Mouse (Mus musculus) right cerebral cortex, adult 18-20 months (tissue): ENCODE measurements around the gene Plod3.
A peak's percentile ranks its signal among the peaks of the same experiment; 100 is the strongest.
"Not testable (repeated sequence)": the region's sequence is repeated elsewhere in the genome, so short reads cannot be mapped to it uniquely, and the experiment has no call there.

ENCODE experiments used
- DNase-seq: peaks from one replicate; pipeline ENCODE4 v3.0.0; 2022; ENCODE audit warnings: mixed read lengths

Plod3 gene

GRCm38 (mm10) chr5:136986695-136987137, at the start of gene Plod3:
Gene Plod3 (plus strand): TSS chr5:136987019.
- peak; percentile 98 for DNase-seq

GRCm38 (mm10) chr5:136937621-136938020, 49.2 kb upstream of the Plod3 start:
- DNase-seq: no peak

DNA sequence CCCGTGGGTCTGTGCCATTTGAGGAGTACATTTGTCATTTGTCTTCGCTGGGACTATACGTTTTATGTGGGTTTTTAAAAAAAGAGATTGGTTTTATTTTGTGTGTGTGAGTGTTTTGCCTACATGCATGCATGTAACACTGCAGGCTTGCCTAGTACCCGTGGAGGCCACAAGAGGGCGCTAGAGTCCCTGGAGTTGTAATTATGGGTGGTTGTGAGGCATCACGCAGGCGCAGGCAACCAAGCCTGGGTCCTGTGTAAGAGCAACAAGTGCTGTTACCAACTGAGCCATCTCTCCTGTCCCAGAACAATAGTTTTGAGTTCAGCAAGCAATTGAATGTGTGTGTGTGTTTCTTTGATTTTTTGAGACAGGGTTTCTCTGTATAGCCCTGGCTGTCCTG, 47.5 kb upstream of the Plod3 start:
- DNase-seq: no peak

DNA sequence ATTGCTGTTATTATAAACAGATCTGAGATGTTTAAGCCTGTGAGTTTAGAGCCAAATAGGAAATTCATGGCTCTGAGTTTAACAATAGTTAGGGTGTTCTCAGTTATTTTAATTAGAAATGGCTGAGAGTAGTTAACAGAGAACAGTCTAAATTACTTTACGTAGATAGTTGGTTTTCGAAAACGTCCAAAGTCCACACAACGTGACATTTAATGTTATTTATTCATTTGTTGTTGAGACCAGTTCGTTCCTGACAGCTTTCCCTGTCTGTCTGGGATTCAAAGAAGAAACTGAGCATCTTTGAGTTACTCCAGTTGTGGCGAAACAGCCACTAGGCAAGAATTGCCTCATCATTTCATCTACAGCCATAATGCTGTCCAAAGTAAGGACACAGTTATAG, 46.8 kb upstream of the Plod3 start:
- DNase-seq: not testable (repeated sequence)

DNA sequence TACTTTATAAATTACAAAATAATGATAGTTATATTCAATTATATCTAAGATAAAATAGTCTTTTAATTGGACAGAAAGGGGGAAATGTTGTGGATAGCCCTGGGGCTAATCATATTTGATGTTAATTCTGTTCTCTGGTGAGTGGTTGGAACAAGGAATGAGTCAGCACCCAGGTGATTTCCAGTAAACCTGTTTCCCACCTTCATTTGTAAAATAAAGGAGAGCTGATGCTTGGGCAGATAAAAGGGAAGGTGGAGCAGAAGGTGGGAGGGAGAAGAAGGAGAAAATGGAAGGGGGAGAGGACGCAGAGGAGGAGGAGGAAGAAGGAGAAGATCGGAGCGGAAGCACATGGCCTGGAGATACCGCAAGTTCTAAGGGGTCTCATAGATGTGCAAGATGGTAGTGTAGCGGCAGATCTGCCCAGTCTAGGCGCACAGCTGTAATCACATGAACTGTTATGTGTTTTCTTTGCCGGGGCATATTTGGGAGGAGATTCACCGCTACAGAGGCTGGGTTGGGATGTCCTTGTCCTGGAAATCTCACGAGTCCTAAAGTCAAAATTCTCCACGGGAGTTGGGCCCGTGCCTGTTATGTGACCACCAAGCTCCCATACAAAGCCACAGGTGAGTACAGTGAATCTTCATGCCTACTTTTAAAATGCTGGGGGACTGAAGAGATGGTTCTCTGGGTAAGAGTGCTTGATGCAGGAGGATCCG, 45.8 kb upstream of the Plod3 start:
- DNase-seq: no peak

GRCm38 (mm10) chr5:136942781-136943180, 44.0 kb upstream of the Plod3 start:
- DNase-seq: no peak

DNA sequence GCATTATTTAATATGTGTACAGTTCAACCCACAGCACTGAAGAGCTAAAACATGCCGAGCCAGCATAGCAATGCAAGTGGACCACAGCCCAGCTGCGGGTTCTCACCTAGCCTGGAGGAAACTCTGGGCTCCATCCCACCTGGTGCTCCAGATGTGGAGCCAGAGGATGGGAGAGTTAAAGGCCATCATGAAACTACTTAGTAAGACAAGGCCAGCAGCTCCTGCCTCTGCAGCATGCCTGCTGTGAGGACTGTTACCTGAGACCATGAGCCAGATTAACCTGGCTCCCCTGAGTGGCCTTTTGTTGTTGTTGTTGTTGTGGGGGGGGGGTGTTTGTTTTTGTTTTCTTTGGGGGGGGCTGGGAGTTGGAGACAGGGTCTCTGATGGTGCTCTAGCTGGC, 43.4 kb upstream of the Plod3 start:
- no peak for DNase-seq

- DNase-seq: no peak
These were observed 41.7 kb upstream of the Plod3 start for GRCm38 (mm10) chr5:136945084-136945483.

DNA sequence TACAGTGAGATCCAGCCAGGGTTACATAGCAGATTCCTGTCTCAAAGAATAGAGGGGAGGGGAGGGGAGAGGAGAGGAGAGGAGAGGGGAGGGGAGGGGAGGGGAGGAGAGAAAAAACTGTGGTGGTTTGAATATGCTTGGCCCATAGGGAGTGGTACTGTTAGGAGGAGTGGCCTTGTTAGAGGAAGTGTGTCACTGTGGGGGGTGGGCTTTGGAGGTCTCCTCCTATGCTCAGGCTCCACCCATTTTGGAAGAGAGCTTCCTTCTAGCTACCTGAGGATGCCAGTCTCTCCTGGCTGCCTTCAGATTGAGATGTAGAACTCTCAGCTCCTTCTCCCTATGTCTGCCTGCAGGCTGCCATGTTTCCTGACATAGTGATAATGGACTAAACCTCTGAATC, 38.9 kb upstream of the Plod3 start:
- DNase-seq: no peak

DNA sequence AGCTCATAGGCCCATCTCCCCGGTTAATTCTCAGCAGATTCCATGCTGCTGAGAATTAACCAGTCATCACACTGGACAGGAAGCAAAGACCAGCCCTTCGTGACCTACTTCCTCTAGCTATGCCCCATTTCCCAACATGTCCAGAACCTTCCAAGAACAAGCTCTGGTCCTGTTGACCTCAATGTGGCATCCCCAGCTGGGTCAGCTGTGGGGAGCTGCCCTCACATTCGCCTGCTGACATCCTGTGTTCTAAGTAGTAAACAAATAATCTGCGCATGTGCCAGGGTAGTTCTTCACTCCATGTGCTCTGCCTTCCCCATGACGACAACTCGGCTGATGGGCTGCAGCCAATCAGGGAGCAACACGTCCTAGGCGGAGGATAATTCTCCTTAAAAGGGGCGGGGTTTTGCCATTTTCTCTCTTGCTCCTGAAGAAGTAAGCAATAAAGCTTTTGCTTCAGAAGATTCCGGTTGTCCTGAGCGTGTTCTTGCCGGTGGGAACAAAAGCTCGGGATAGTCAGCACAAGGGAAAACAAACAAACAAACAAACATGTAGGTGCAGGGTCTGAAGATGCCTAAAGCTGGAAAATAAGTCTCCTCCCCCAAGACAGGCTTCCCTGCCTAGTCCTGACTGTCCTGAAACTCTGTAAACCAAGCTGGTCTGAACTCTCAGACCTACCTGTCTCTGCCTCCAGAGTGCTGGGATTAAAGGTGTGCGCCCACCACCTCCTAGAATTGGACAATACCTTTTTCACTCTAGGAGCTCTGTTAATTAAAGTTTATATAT, 37.1 kb upstream of the Plod3 start:
- DNase-seq: not testable (repeated sequence)

GRCm38 (mm10) chr5:136950521-136950920, 36.3 kb upstream of the Plod3 start:
- DNase-seq: no peak

DNA sequence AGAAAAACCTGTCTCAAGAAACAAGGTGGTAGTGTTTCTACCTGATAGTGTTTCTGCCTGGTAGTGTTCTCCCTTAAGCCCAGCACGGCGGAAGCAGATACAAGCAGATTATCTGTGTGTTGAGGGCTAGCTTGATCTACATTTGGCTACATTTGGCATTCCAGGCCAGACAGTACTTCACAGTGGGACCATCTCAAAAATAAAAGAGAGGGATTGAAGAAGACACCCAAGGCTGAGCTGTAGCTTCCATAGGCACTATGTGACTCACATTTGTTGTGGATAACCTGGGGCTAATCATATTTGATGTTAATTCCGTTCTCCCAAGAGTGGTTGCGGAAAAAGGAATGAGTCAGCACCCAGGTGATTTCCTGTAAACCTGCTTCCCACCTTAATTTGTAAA, 34.7 kb upstream of the Plod3 start:
- no peak for DNase-seq

DNA sequence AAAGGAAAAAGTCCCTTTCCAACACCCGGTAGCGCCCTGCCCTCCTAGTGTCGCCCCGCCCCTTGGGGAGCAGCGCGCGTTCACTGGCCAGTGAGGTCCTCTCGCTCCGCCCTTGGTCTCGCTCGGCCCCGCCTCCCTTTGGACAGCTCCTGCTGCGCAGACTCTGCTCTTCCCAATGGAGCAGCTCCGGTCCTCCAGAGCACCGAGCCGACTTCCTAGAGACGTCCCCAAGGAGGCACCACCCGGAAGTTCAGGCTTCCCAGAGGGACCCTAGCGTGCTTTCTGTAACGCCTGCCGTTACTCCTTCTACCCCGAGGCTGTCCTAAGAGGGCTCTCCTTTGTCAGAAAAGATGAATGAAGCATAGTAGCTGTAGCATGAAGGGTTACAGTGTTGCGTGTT, 33.8 kb upstream of the Plod3 start, which contains the start of gene Fis1:
Gene Fis1 (plus strand): TSS at position 261 of the 400 bp plus-strand sequence.
- peak; percentile 97 for DNase-seq

DNA sequence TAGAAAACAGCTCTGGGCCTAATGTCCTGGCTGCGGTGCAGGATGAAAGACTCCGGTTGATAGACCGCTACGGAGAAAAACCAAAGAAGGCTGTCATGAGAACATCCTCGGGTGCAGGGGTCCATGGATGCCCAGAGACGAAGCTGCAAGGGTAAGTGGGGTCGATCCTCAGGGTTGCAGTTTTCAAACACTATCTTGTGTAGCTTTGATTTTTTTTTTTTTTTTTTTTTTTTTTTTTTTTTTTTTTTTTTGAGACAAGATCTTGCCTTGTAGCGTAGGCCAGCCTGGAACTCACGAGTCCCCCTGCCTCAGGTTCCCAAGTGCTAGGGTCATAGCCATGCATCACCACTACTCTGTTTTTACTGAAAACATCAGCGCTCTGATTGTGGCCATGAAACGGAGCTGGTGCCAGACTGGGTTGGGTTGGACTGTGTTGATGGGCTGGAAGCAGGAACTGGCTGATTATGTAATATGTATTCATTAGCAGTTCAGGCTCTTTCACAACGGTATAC, 33.3 kb upstream of the Plod3 start:
- no peak for DNase-seq

DNA sequence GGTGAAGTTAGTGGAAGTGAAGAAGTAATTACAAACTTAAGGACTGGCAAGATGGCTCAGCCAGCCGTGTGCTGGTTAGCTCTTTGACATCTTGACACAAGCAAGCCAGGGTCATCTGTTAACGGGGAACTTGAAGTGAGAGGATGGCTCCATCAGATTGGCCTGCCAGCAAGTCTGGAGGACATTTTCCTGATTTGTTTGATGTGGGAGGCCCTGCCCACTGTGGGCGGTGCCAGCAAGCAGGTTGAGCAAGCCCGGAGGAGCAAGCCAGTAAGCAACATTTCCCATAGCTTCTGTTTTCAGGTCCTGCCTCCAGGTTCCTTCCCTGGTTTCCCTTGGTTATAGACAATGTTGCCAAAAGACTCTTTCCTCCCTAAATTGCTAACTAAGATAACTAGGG, 31.2 kb upstream of the Plod3 start:
- DNase-seq: no peak

- no peak for DNase-seq
These were observed 29.6 kb upstream of the Plod3 start for GRCm38 (mm10) chr5:136957250-136957649.

DNA sequence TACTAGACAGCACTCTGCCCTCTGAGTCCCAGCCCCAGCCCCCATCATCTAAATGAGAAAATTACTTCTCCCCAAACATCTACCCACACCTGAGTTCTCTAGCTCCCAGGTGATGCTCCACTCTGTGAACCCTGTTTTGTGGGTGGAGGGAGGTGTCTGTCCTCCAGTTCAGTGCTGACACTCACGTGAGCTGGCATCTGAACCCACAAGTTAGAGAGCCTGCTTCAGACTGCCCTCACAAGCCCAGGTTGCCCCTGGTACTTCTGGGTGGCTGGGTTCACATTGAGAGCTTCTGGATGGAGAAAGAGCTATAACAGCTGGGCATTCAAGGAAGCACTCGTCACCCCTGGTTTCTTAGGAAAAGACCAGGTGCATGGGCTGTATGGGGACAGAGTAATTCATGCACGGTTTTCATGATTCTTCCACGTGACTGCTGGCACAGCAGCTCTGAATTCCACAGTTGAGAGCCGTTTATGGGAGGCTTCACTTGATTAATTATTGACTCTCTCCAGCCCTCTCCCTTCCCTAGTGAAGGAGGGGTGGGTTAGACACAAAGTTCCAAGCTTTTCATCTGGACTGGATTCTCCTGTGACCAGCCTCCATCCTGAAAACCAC, 27.7 kb upstream of the Plod3 start:
- no peak for DNase-seq

GRCm38 (mm10) chr5:136960053-136960452, 26.8 kb upstream of the Plod3 start:
- DNase-seq: no peak

DNA sequence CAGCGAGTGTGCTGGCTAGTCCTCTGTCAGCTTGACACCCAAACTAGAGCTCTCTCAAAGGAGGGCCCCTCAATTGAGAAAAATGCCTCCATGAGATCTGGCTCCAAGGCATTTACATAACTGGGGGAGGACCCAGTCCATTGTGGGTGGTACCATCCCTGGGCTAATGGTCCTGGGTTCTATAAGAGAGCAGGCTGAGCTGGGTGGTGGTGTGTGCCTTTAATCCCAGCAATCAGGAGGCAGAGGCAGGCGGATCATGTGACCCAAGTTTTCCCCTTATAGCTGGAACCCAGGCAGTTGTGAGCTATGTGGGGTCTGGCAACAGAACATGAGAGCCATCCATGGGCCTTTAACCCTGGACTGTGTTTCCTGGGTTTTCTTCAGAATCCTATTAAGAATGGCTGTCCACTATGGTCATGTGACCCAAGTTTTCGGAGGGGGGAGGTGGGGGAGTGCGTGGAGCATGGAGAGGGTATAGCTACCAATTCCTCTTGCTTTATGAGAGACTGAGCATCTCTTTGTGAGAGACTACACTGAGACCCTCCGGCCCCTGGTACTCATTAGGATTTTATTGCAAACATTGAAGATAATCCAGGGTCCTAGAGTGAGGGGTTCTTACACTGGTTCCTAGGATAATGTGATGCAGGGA, 25.4 kb upstream of the Plod3 start:
- DNase-seq: no peak

DNA sequence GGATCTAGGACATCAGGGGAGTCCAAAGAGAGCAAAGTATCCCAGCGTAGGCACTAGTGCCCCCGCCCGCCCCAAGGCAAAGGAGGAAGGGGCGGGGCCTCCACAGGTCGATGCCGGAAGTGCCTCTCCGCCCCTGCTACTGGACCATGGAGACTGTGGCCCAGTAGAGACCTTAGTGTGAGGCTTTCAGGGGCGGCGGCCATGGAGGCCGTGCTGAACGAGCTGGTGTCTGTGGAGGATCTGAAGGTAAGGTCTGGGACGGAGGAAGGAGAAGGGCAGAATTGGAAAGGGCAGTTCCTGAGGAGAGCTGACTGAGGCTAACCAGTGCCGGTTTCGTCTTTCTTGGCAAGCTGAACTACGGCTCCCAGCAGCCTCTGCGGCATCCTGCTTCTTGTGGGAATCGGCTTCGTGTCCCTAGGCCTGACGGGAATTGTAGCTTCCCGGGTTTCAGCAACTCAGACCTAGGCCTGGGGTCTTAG, 24.8 kb upstream of the Plod3 start:
- DNase-seq: peak; percentile 93

DNA sequence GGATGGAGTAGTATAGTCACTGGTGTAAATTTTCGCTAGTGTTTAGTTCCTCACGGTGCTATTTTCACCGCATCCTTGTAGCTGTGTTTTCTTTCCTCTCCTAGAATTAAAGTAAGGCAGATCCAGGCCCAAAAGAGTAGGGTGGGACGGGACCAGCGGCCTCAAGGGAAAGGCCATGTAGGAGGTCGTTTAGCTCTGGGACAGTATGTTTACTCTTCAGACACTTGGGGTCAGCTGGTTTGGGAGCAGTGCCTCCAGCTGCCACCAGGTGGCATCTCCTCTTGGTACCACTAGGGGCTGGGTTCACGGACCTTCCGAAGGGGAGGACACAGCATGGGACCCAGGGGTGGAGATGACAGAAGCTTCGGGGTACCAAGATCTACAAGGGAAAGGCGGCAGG, 24.3 kb upstream of the Plod3 start:
- DNase-seq: peak; percentile 75

DNA sequence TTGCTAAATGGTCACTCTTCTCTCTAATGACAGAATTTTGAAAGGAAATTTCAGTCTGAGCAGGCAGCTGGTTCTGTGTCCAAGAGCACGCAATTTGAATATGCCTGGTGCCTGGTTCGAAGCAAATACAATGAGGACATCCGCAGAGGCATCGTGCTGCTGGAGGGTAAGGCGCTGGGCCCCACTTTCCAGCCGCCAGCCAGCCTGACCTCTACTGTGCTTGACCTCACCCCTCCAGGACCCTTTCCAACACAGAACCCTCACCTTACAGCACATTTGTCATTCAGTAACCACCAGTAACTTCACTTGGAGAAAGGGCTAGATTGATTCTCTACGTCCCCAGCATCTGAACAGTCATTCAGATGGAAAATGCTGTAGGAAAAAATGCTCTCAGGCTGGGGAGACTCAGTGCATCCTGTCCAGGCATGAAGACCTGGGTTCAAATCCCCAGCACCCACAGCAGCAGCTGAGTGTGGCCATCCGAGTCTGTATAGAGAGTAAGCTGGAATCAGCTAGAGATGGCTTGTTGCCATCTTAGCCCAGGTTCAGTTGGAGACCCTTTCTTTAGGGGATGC, 23.8 kb upstream of the Plod3 start:
- DNase-seq: no peak

DNA sequence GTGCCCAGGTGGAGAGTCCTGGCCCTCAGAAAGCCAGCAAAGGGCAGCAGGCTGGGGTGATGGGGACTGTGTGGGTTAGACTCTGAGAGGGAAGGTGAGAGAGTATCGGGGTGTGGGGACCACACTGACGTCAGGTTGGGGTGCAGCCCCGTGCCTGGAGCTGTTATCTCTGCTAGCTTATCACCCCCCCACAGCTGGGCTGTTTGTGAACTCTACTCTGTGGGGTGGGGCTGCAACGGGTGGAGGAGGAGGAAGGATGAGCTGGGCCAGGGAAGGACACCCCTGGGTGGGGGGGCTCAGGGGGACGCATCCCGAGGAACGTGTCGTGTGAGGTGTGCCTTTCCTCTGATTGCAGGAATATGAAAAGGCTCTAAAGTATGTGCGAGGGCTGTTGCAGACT, 21.6 kb upstream of the Plod3 start:
- DNase-seq: no peak
